20 mouse cellular contexts compared by ENCODE assay signal in the genomic region with DNA sequence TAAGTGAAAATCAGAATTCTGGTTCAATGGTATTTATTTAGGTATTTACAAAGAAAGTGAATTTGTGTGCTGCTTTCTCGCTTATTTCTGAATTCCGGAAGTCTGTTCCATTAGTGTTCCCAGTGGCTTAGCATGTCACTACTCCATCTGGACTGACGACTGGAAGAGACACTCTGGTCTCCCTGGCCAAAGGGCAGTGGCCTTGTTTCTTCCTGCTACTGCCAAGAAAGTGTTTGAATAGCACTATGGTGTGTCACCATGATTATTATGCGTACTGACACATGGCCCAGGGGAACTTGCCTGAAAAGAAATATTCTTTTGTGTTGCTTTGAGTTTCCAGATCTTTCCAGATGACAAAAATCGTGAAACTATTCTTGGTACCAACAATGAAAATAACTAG.
DNase-seq lines count a peak whose midpoint lies in the region; ATAC-seq lines count a peak whose summit lies in the region.
"Had no signal": no experiment of that assay in that cellular context is flagged by ENCODE, and none has a peak within 500 bp of the region (broad histone marks: within the 10 kb centered on the region; RNA-seq: fewer than 3 reads in every experiment).

No protein-coding gene starts in this region.

- no peak for DNase-seq in cerebellum, adult 11 months
- DNase-seq in retina, embryonic 14.5 days (ENCODE audit: low spot score) = peak; percentile 45
- DNase-seq in kidney, postnatal 14 days = no peak
- DNase-seq: adrenal gland, adult 2 months; adrenal gland, postnatal 25 days; cerebellum, adult 11-12 months; cerebellum, adult 9-11 months; forebrain, postnatal 0 days; gastrocnemius, postnatal 36 days; heart, adult 11 months had no signal

- 52% methylated on average over 5 of the region's 5 CpGs for WGBS in hindbrain, embryonic 16.5 days
- 68% methylated on average over 5 of the region's 5 CpGs for WGBS in hindbrain, embryonic 13.5 days
- WGBS in midbrain, embryonic 15.5 days = 63% methylated on average over 5 of the region's 5 CpGs
- 68% methylated on average over 5 of the region's 5 CpGs for WGBS in midbrain, embryonic 16.5 days

- no peak overlapping the region for H3K4me2 ChIP-seq in hindbrain, embryonic 16.5 days (ENCODE audit: low read length)
- H3K4me2 ChIP-seq in hindbrain, embryonic 13.5 days = no peak overlapping the region
- no peak overlapping the region for H3K4me2 ChIP-seq in midbrain, embryonic 15.5 days
- no peak overlapping the region for H3K4me2 ChIP-seq in midbrain, embryonic 16.5 days (ENCODE audit: low read length)
- H3K4me2 ChIP-seq: forebrain, embryonic 13.5 days had no signal

- no peak overlapping the region for H3K27ac ChIP-seq in hindbrain, embryonic 16.5 days (ENCODE audit: low read depth, low read length)
- H3K27ac ChIP-seq in hindbrain, embryonic 13.5 days = no peak overlapping the region
- H3K27ac ChIP-seq in midbrain, embryonic 15.5 days = no peak overlapping the region
- H3K27ac ChIP-seq in midbrain, embryonic 16.5 days (ENCODE audit: low read length) = no peak overlapping the region
- H3K27ac ChIP-seq: embryonic facial prominence, embryonic 10.5 days; forebrain, embryonic 13.5 days had no signal

- H3K9me3 ChIP-seq in hindbrain, embryonic 16.5 days (ENCODE audit: control insufficient read depth, low read length) = no peaks in the 10 kb centered on the region
- no peaks in the 10 kb centered on the region for H3K9me3 ChIP-seq in hindbrain, embryonic 13.5 days
- H3K9me3 ChIP-seq in midbrain, embryonic 15.5 days = no peaks in the 10 kb centered on the region
- no peaks in the 10 kb centered on the region for H3K9me3 ChIP-seq in midbrain, embryonic 16.5 days (replicated peaks; ENCODE audit: control insufficient read depth, low read length, poor library complexity, severe bottlenecking)
- H3K9me3 ChIP-seq: embryonic facial prominence, embryonic 10.5 days; forebrain, embryonic 13.5 days had no signal

- no peaks in the 10 kb centered on the region for H3K27me3 ChIP-seq in hindbrain, embryonic 16.5 days (replicated peaks; ENCODE audit: control insufficient read depth, insufficient read depth, low read length)
- no peaks in the 10 kb centered on the region for H3K27me3 ChIP-seq in hindbrain, embryonic 13.5 days
- no peaks in the 10 kb centered on the region for H3K27me3 ChIP-seq in midbrain, embryonic 15.5 days (replicated peaks)
- H3K27me3 ChIP-seq in midbrain, embryonic 16.5 days (ENCODE audit: control insufficient read depth, insufficient read depth, low read depth, low read length) = no peaks in the 10 kb centered on the region
- H3K27me3 ChIP-seq: forebrain, embryonic 13.5 days; Patski had no signal

- H3K4me1 ChIP-seq in hindbrain, embryonic 16.5 days (ENCODE audit: control insufficient read depth, insufficient read depth, low read depth, low read length) = peaks cover 3% of the 10 kb centered on the region; the same call in 1 of the 2 replicates
- H3K4me1 ChIP-seq in hindbrain, embryonic 13.5 days (replicated peaks) = peaks cover 3% of the 10 kb centered on the region; the same call in 1 of the 2 replicates
- no peaks in the 10 kb centered on the region for H3K4me1 ChIP-seq in midbrain, embryonic 15.5 days
- no peaks in the 10 kb centered on the region for H3K4me1 ChIP-seq in midbrain, embryonic 16.5 days (ENCODE audit: control insufficient read depth, insufficient read depth, low read length)
- H3K4me1 ChIP-seq: embryonic facial prominence, embryonic 10.5 days; forebrain, embryonic 13.5 days had no signal

- H3K9ac ChIP-seq in hindbrain, embryonic 16.5 days (ENCODE audit: low read depth, low read length) = no peak overlapping the region
- H3K9ac ChIP-seq in hindbrain, embryonic 13.5 days = no peak overlapping the region
- no peak overlapping the region for H3K9ac ChIP-seq in midbrain, embryonic 15.5 days
- no peak overlapping the region for H3K9ac ChIP-seq in midbrain, embryonic 16.5 days (ENCODE audit: low read depth, low read length)
- H3K9ac ChIP-seq: forebrain, embryonic 13.5 days; forebrain, postnatal 0 days had no signal

- no peak overlapping the region for H3K4me3 ChIP-seq in hindbrain, embryonic 16.5 days (ENCODE audit: low read length)
- H3K4me3 ChIP-seq in hindbrain, embryonic 13.5 days = no peak overlapping the region
- H3K4me3 ChIP-seq in midbrain, embryonic 15.5 days = no peak overlapping the region
- no peak overlapping the region for H3K4me3 ChIP-seq in midbrain, embryonic 16.5 days (ENCODE audit: low read depth, low read length)
- H3K4me3 ChIP-seq: embryonic facial prominence, embryonic 10.5 days; forebrain, embryonic 13.5 days had no signal

- H3K36me3 ChIP-seq in hindbrain, embryonic 16.5 days (ENCODE audit: control insufficient read depth, insufficient read depth, low read length) = no peaks in the 10 kb centered on the region
- no peaks in the 10 kb centered on the region for H3K36me3 ChIP-seq in hindbrain, embryonic 13.5 days
- no peaks in the 10 kb centered on the region for H3K36me3 ChIP-seq in midbrain, embryonic 15.5 days (replicated peaks)
- H3K36me3 ChIP-seq in midbrain, embryonic 16.5 days (ENCODE audit: control insufficient read depth, insufficient read depth, low read length) = no peaks in the 10 kb centered on the region
- H3K36me3 ChIP-seq: embryonic facial prominence, embryonic 10.5 days had no signal

- 0 out of 2 replicates have a peak, but pooled peaks have one; percentile 61 for ATAC-seq in cerebellum, adult (ENCODE audit: insufficient number of reproducible peaks, low FRiP score, low TSS enrichment)
- ATAC-seq in hindbrain, embryonic 16.5 days = peak; percentile 61; the same call in 1 of the 2 replicates
- no peak for ATAC-seq in hindbrain, embryonic 13.5 days (ENCODE audit: low FRiP score)
- ATAC-seq in midbrain, embryonic 15.5 days (replicated peaks) = 0 out of 2 replicates have a peak, but pooled peaks have one; percentile 39
- no peak; the same call in 1 of the 2 replicates for ATAC-seq in midbrain, embryonic 16.5 days
- ATAC-seq: activated CD4-positive, CD25-positive, alpha-beta regulatory T cell, adult 4 months; forebrain, embryonic 13.5 days; forebrain, postnatal 0 days; intestine, embryonic 16.5 days; Patski had no signal

Comparison
In these comparisons a context has a peak if more than half of its experiments do, and no peak if none do; other contexts are left out.
1. ATAC-seq: peak in cerebellum, adult (single experiment), hindbrain, embryonic 16.5 days (single experiment) and midbrain, embryonic 15.5 days (single experiment); none in hindbrain, embryonic 13.5 days (single experiment) and midbrain, embryonic 16.5 days (single experiment).